Mouse (Mus musculus): ENCODE measurements at regions not wholly inside any gene's neighbourhood (a gene's known extent, or its start where the extent isn't known, plus 50 kb on each side); places are given as distances from the start of the nearest gene placed in this dataset.
A peak's percentile ranks its signal among the peaks of the same experiment; 100 is the strongest.

- DNase-seq (ENCODE audit: low read depth, low spot score): no peak
These were observed 209.7 kb downstream of the Igsf11 start for GRCm38 (mm10) chr16:39102151-39102550.

- DNase-seq (ENCODE audit: low read depth, low spot score): no peak
These were observed 211.1 kb downstream of the Igsf11 start for GRCm38 (mm10) chr16:39103360-39104095.

GRCm38 (mm10) chr16:39109383-39110033 is 217.0 kb downstream of the Igsf11 start:
- DNase-seq (ENCODE audit: low read depth, low spot score): peak; percentile 9

GRCm38 (mm10) chr16:39110089-39110488 is 217.6 kb downstream of the Igsf11 start:
- no peak for DNase-seq (ENCODE audit: low read depth, low spot score)

- no peak for DNase-seq (ENCODE audit: low read depth, low spot score)
These were observed 225.6 kb downstream of the Igsf11 start for GRCm38 (mm10) chr16:39118059-39118458.

GRCm38 (mm10) chr16:39119811-39120210 is 227.3 kb downstream of the Igsf11 start:
- no peak for DNase-seq (ENCODE audit: low read depth, low spot score)

- DNase-seq (ENCODE audit: low read depth, low spot score): no peak
These were observed 231.0 kb downstream of the Igsf11 start for GRCm38 (mm10) chr16:39123445-39123952.

- DNase-seq (ENCODE audit: low read depth, low spot score): no peak
These were observed 240.0 kb downstream of the Igsf11 start for GRCm38 (mm10) chr16:39132459-39132858.

GRCm38 (mm10) chr16:39135777-39136176 is 243.3 kb downstream of the Igsf11 start:
- no peak for DNase-seq (ENCODE audit: low read depth, low spot score)

GRCm38 (mm10) chr16:39147151-39147550 is 254.7 kb downstream of the Igsf11 start:
- DNase-seq (ENCODE audit: low read depth, low spot score): no peak

- no peak for DNase-seq (ENCODE audit: low read depth, low spot score)
These were observed 259.2 kb downstream of the Igsf11 start for GRCm38 (mm10) chr16:39151325-39152318.

GRCm38 (mm10) chr16:39158893-39159292 is 266.4 kb downstream of the Igsf11 start:
- DNase-seq (ENCODE audit: low read depth, low spot score): no peak

- DNase-seq (ENCODE audit: low read depth, low spot score): no peak
These were observed 267.3 kb downstream of the Igsf11 start for GRCm38 (mm10) chr16:39159725-39160124.

GRCm38 (mm10) chr16:39162684-39163083 is 270.2 kb downstream of the Igsf11 start:
- no peak for DNase-seq (ENCODE audit: low read depth, low spot score)

- DNase-seq (ENCODE audit: low read depth, low spot score): no peak
These were observed 299.4 kb downstream of the Igsf11 start for GRCm38 (mm10) chr16:39191861-39192260.

- no peak for DNase-seq (ENCODE audit: low read depth, low spot score)
These were observed 303.0 kb downstream of the Igsf11 start for GRCm38 (mm10) chr16:39195431-39195830.

GRCm38 (mm10) chr16:39196896-39197295 is 304.4 kb downstream of the Igsf11 start:
- no peak for DNase-seq (ENCODE audit: low read depth, low spot score)

GRCm38 (mm10) chr16:39223551-39223950 is 331.1 kb downstream of the Igsf11 start:
- DNase-seq (ENCODE audit: low read depth, low spot score): no peak

- no peak for DNase-seq (ENCODE audit: low read depth, low spot score)
These were observed 337.0 kb downstream of the Igsf11 start for GRCm38 (mm10) chr16:39229501-39229900.

GRCm38 (mm10) chr16:39230439-39230838 is 338.0 kb downstream of the Igsf11 start:
- DNase-seq (ENCODE audit: low read depth, low spot score): no peak

GRCm38 (mm10) chr16:39234290-39234689 is 341.8 kb downstream of the Igsf11 start:
- DNase-seq (ENCODE audit: low read depth, low spot score): no peak

GRCm38 (mm10) chr16:39273490-39273889 is 381.0 kb downstream of the Igsf11 start:
- DNase-seq (ENCODE audit: low read depth, low spot score): no peak

Data from skeletal muscle tissue, adult 2 months (tissue).